Mouse (Mus musculus): ENCODE results near the gene Gpr37l1. TPM values are rescaled to one million over a fixed set of nuclear protein-coding genes. Genes with fewer than 3 reads are reported as not detected.

Gene Gpr37l1
- polyA plus RNA-seq, 1 experiment from 2014 or later, result 0.73 TPM

DNA sequence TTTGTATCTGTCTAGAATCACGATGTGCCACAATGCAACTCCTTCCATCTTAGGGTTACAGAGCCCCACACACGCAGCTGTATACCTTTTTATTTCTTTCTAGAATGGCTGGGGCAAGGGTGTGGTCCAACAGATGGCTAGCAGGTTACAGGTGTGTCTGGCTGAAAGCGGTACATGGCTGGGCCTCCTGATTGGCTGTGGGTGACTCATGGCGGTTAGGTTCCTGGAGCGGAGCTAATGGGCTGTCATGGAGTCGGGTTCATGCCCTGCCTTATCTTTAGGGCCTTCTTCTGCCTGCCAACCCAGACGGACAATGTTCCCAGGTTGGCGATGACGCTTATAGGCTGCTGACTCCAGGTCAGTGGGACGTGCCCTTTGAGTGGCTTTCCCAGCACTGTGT is 13.3 kb upstream of the Gpr37l1 start:
- Histone ChIP-seq H3K9ac (no peak overlapping the region), H3K27me3 (replicated peaks) (no peaks in the 10 kb centered on the region), H3K4me3 (replicated peaks) (no peak overlapping the region), H3K27ac (peak overlapping the region; percentile 74), H3K36me3 (no peaks in the 10 kb centered on the region), H3K4me2 (replicated peaks) (no peak overlapping the region), H3K9me3 (no peaks in the 10 kb centered on the region), H3K4me1 (replicated peaks) (peaks cover 24% of the 10 kb centered on the region)
- ATAC-seq, result peak; percentile 85
- 53% methylated on average over 10 of the region's 10 CpGs for WGBS

DNA sequence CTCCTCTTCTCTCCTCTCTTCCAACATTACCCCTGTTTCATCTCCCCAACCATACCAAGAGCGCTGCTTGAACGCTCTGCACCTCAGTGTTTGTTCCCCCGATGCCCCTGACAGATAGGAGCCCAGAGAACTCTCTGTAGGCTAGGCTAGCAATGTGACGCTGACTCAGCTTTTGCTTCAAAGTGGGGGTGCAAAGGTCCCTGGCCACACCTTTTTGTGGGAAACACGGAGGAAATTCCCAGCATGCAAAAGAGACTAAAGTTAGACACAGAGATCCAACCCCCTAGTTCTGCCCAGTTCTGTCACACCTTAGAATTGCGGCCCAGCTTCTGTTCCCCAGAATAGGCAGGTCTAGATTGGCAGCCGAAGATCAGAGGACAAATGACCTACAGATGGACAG is 11.4 kb upstream of the Gpr37l1 start:
- peaks cover 24% of the 10 kb centered on the region for H3K4me1 ChIP-seq (replicated peaks)
- WGBS, result 70% methylated on average over 7 of the region's 7 CpGs
- peak; percentile 36 for ATAC-seq
- H3K4me2 ChIP-seq (replicated peaks), result no peak overlapping the region
- H3K27ac ChIP-seq, result peak overlapping the region; percentile 80
- H3K36me3 ChIP-seq, result no peaks in the 10 kb centered on the region
- no peak overlapping the region for H3K9ac ChIP-seq
- H3K9me3 ChIP-seq, result no peaks in the 10 kb centered on the region
- H3K27me3 ChIP-seq (replicated peaks), result no peaks in the 10 kb centered on the region
- H3K4me3 ChIP-seq (replicated peaks), result no peak overlapping the region

DNA sequence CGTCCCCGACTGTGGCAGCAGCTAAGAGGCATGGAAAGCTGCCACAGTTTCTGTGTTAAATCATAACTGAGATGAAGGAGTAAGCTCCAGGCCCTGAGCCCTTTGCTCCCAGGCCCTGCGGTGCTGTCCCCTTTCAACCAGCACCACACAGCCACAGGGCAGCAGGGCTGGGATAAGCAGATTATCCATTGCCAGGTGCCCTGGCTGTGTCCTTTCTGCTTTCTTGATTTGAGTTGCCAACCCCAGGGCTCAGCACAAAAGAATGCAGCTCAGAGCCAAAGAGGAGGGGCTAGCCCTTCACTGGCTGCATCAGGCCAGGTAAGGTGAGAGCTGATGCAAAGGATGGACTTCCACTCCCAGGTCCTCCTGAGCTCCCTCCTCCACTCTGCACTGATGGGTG is 10.2 kb upstream of the Gpr37l1 start:
- Histone ChIP-seq H3K9ac (no peak overlapping the region), H3K27ac (no peak overlapping the region), H3K4me1 (replicated peaks) (peaks cover 18% of the 10 kb centered on the region), H3K4me2 (replicated peaks) (no peak overlapping the region), H3K4me3 (replicated peaks) (no peak overlapping the region), H3K36me3 (no peaks in the 10 kb centered on the region), H3K27me3 (replicated peaks) (no peaks in the 10 kb centered on the region), H3K9me3 (no peaks in the 10 kb centered on the region)
- no peak for ATAC-seq
- WGBS, result 86% methylated on average over 3 of the region's 3 CpGs

DNA sequence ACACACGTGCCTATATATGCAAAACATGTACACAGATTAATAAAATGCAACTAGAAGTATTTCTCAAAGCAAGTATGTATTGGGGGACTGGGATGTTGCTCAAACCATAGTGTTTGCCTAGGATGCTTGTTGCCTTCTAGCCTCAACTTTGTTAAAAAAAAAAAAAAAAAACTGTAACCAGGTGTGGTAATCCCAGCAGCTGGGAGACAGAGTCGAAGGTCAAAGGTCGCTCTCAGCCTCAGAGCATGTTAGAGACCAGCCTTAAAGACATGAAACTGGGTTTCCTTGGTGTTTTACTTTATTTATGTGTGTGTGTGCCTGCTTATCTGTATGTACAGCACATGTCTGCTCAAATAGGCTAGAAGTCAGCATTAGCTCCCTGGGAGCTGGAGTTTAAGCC is 7.7 kb upstream of the Gpr37l1 start:
- Histone ChIP-seq H3K27ac (no peak overlapping the region), H3K36me3 (no peaks in the 10 kb centered on the region), H3K4me3 (replicated peaks) (no peak overlapping the region), H3K27me3 (replicated peaks) (no peaks in the 10 kb centered on the region), H3K9ac (no peak overlapping the region), H3K4me1 (replicated peaks) (peaks cover 2% of the 10 kb centered on the region; the same call in 1 of the 2 replicates), H3K9me3 (no peaks in the 10 kb centered on the region), H3K4me2 (replicated peaks) (no peak overlapping the region)
- WGBS, result 72% methylated on average over 3 of the region's 3 CpGs
- no peak for ATAC-seq

DNA sequence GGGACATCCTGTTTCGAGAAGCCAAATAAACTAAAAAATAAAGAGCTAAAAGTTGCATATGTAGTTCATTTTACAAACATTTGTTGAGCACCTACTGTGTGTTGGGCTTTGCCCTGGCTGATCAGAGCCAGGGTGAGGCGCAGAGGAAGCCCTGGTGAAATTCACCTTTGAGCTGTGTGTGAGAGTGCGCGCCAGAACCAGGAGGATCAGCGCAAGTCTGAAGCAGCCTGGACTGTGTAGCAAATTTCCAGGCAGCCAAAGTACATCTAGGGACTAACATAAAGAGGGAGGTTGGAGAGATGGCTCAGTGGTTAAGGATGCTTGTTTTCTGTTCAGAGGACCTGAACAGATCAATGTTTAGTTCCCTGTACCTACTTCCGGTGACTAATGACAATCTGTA is 5.8 kb upstream of the Gpr37l1 start:
- Histone ChIP-seq H3K27me3 (replicated peaks) (no peaks in the 10 kb centered on the region), H3K9me3 (no peaks in the 10 kb centered on the region), H3K9ac (no peak overlapping the region), H3K4me1 (replicated peaks) (peaks cover 12% of the 10 kb centered on the region), H3K36me3 (no peaks in the 10 kb centered on the region), H3K4me2 (replicated peaks) (no peak overlapping the region), H3K27ac (no peak overlapping the region), H3K4me3 (replicated peaks) (no peak overlapping the region)
- no peak for ATAC-seq
- 88% methylated on average over 6 of the region's 6 CpGs for WGBS

DNA sequence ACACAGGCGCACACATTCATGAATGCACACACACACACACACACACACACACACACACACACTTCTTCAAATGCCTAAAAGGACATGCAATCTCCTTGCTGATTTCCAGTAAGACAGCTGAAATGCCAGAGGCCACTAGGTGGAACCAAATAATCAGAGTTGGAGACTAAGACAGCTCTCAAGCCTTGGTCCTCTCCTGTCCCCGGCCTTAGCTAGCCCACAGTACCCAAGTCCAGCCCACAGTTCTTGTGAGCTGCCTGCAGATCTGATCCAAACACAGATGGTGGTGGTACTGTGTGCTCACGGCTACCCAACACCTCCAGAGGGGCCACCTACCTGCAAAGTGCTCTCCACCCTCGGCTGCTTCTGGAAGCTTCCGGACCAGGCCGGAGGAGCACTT is 4.5 kb upstream of the Gpr37l1 start:
- Histone ChIP-seq H3K4me3 (replicated peaks) (no peak overlapping the region), H3K9ac (0 out of 2 replicates have a peak overlapping the region, but pooled peaks have one; percentile 15), H3K27ac (no peak overlapping the region), H3K27me3 (replicated peaks) (no peaks in the 10 kb centered on the region), H3K9me3 (no peaks in the 10 kb centered on the region), H3K4me2 (replicated peaks) (no peak overlapping the region), H3K36me3 (no peaks in the 10 kb centered on the region), H3K4me1 (replicated peaks) (peaks cover 12% of the 10 kb centered on the region)
- WGBS, result 48% methylated on average over 6 of the region's 6 CpGs
- peak; percentile 76 for ATAC-seq

DNA sequence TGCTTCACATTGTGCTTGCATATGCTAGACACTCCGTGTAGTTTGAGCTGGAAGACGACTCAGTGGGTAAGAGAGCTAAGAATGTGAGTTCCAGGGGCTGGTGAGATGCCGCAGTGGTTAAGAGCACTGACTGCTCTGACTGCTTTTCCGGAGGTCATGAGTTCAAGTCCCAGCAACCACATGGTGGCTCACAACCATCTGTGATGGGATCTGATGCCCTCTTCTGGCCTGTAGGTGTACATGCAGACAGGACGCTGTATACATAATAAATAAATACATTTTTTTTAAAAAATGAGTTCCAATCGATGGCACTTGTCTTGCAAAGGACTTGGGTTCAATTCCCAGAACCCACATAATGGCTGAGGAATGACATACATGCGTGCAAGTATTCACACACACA is 3.7 kb upstream of the Gpr37l1 start:
- H3K4me1 ChIP-seq (replicated peaks), result peaks cover 12% of the 10 kb centered on the region
- no peak overlapping the region for H3K27ac ChIP-seq
- no peaks in the 10 kb centered on the region for H3K36me3 ChIP-seq
- no peak overlapping the region for H3K4me3 ChIP-seq (replicated peaks)
- H3K9me3 ChIP-seq, result no peaks in the 10 kb centered on the region
- H3K27me3 ChIP-seq (replicated peaks), result no peaks in the 10 kb centered on the region
- H3K4me2 ChIP-seq (replicated peaks), result no peak overlapping the region
- 80% methylated on average over 7 of the region's 7 CpGs for WGBS
- no peak overlapping the region for H3K9ac ChIP-seq
- ATAC-seq, result no peak

DNA sequence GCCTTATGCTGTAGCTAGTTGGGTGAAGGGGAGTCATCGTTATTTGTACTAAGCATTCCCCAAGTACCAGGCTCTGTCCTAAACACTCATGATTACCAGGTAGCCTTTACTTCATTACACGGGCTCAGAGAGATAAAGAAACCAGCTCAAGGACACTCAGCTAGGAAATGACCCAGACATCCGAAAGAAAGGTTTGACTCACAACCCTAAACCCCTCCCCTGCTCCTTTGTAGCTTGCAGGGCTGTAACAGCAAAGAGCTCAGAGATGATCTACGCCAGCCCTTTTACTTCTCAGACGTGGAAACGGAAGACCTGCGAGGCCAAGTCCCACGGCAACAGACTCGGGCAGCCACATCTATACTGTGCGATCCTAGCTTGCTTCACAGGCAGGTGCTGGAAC is 2.8 kb upstream of the Gpr37l1 start:
- no peak for ATAC-seq
- Histone ChIP-seq H3K4me1 (replicated peaks) (peaks cover 12% of the 10 kb centered on the region), H3K9me3 (no peaks in the 10 kb centered on the region), H3K9ac (no peak overlapping the region), H3K27me3 (replicated peaks) (no peaks in the 10 kb centered on the region), H3K4me3 (replicated peaks) (no peak overlapping the region), H3K36me3 (no peaks in the 10 kb centered on the region), H3K27ac (no peak overlapping the region), H3K4me2 (replicated peaks) (no peak overlapping the region)
- WGBS, result 52% methylated on average over 10 of the region's 10 CpGs

DNA sequence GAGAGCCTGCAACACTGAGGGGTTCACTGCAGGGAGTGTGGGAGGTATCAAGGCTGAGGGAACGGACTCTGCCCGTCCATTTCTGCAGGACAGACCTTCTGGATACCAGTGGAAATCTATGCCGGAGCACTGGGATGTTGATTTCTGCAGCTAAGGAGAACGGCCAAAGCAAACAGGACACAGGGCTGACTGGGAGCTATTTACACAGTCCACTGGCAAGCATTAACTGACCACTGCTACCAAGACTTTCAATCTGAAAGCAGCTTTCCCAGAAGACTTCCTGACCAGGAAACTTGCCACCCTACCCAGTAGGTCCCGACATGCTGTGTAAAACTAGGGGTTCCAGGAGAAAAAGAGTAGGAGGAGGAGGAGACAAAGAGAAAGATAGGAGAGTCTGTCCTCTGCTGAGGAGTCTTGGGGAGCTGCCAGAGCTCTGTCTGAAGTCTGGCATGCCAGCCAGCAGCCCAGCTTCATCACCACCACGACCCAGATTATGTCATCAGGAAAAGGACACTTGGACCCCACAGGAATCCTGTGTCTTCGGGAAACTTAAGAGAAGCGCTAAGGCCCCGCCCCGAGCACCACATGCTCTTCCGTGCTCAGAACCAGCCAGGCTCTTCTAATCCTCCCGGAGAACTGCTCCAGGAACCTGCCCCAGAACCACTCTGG is 2.2 kb upstream of the Gpr37l1 start:
- no peak for ATAC-seq
- WGBS, result 45% methylated on average over 12 of the region's 12 CpGs
- no peaks in the 10 kb centered on the region for H3K27me3 ChIP-seq (replicated peaks)
- H3K27ac ChIP-seq, result no peak overlapping the region
- no peak overlapping the region for H3K9ac ChIP-seq
- H3K4me2 ChIP-seq (replicated peaks), result no peak overlapping the region
- H3K4me1 ChIP-seq (replicated peaks), result peaks cover 12% of the 10 kb centered on the region; the same call in 1 of the 2 replicates
- H3K9me3 ChIP-seq, result no peaks in the 10 kb centered on the region
- H3K36me3 ChIP-seq, result no peaks in the 10 kb centered on the region
- no peak overlapping the region for H3K4me3 ChIP-seq (replicated peaks)

DNA sequence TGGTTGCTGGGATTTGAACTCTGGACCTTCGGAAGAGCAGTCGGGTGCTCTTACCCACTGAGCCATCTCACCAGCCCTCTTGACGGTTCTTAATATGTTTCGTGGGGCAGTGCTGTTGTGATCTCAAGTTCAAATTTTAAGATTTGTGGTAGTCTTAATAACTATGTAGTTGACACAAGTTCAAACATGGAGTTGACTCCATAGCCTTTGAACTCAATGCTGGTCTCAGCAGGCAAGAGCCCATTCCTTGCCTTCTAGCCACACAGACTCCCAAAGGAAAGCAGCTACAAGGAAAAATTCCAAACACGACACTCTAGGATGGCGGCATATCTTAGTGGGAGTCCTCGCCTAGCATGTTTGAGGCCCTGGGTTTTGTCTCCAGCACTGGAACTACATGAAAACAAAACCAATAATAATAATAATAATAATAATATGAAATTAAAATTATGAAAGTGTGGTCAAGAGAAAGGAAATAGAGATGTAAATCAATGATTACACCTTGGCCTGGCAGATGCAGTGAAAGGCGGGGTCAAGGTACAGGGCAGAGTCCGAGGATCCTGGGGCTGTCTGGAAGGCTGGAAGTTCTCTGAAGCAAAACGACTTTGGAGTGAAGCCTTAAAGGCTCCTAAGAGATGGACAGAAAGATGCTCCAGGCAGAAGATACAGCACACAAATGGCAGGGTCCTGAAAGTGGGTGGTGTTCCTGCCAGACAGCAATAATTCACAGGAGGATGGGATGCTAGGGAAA is 1.1 kb upstream of the Gpr37l1 start:
- H3K36me3 ChIP-seq, result no peaks in the 10 kb centered on the region
- WGBS, result 86% methylated on average over 10 of the region's 10 CpGs
- no peak overlapping the region for H3K4me2 ChIP-seq (replicated peaks)
- ATAC-seq, result no peak
- no peak overlapping the region for H3K4me3 ChIP-seq (replicated peaks)
- no peaks in the 10 kb centered on the region for H3K9me3 ChIP-seq
- no peak overlapping the region for H3K27ac ChIP-seq
- peaks cover 12% of the 10 kb centered on the region; the same call in 1 of the 2 replicates for H3K4me1 ChIP-seq (replicated peaks)
- no peak overlapping the region for H3K9ac ChIP-seq
- H3K27me3 ChIP-seq (replicated peaks), result no peaks in the 10 kb centered on the region

DNA sequence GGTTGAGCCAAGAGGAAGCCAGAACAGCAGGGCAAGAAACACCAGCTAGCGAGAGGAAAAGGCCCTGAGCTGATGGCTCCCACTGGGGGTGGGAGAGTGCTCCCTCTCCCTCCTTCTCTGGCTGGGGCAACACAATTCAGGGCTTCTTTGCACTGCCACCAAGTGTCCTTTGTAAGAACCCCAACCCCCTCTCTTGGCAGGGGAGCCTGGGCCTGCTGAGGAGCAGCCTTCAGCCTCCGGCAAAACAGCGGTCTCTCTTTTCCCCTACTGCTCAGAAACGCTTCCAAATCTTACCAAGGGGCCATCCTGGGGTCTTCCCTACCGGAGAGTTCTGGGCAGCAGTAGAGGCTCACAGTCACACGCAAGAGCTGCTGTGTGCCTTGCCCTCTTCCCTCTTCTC is 4.8 kb downstream of the Gpr37l1 start:
- Histone ChIP-seq H3K27me3 (replicated peaks) (no peaks in the 10 kb centered on the region), H3K27ac (no peak overlapping the region), H3K9me3 (no peaks in the 10 kb centered on the region), H3K4me2 (replicated peaks) (no peak overlapping the region), H3K9ac (no peak overlapping the region), H3K4me1 (replicated peaks) (0 out of 2 replicates have a peak, but pooled peaks cover 3% of the 10 kb centered on the region), H3K36me3 (no peaks in the 10 kb centered on the region), H3K4me3 (replicated peaks) (no peak overlapping the region)
- no peak for ATAC-seq
- 72% methylated on average over 6 of the region's 6 CpGs for WGBS

DNA sequence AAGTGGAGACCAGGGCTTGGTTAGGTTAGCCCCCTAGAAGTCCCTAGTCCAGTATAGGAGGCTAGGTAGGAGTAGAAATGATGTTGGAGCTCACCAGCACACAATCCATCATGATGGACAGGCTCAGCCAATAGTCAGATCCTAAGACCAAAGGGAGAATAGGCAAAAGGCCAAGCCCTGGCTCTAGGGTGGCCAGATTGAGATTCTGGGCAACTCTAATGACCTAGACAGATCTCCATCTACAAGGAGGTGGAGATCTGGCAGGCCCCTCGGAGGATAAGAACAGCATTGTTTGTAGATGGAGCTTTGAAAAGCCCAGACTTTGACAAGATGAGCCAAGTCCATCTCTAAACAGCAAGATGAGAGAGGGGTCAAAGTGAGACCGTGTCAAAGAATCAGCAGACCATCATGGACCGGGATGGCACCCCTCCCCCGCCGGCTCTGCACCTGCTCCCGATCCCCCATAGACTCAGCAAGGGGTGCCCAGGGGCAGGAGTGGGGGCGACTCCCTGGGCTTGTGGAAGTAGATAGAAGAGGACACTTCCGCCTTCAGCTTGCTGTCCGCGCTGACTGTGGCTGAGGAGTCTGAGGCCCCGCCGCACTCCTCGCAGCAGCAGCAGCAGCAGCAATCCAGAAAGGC is 7.0 kb downstream of the Gpr37l1 start:
- H3K27ac ChIP-seq, result no peak overlapping the region
- H3K27me3 ChIP-seq (replicated peaks), result no peaks in the 10 kb centered on the region
- H3K9me3 ChIP-seq, result no peaks in the 10 kb centered on the region
- H3K9ac ChIP-seq, result no peak overlapping the region
- H3K4me1 ChIP-seq (replicated peaks), result 0 out of 2 replicates have a peak, but pooled peaks cover 3% of the 10 kb centered on the region
- WGBS, result 79% methylated on average over 13 of the region's 13 CpGs
- H3K4me3 ChIP-seq (replicated peaks), result no peak overlapping the region
- no peak overlapping the region for H3K4me2 ChIP-seq (replicated peaks)
- no peak for ATAC-seq
- H3K36me3 ChIP-seq, result peaks cover 7% of the 10 kb centered on the region; the same call in 1 of the 2 replicates
